Mouse (Mus musculus) embryonic facial prominence, embryonic 11.5 days (tissue): Measurements from ENCODE around the gene Ifit1. TPM values are rescaled to one million over a fixed set of nuclear protein-coding genes. Genes with fewer than 3 reads are reported as not detected.
A peak's percentile ranks its signal among the peaks of the same experiment; 100 is the strongest.
"Not testable (repeated sequence)": the region's sequence is repeated elsewhere in the genome, so short reads cannot be mapped to it uniquely, and the experiment has no call there.

ENCODE experiments used
- ATAC-seq: fragments of 200-750 bp; cut with Nextera tagmentation; replicated peaks from 2 replicates; pipeline ENCODE4 v1.8.0; 2017; ENCODE audit warnings: low read depth; ENCODE audit not compliant: insufficient number of reproducible peaks, low FRiP score, low TSS enrichment
- DNase-seq: peaks from one replicate; pipeline ENCODE4 v3.0.0-alpha.2; 2015; ENCODE audit warnings: low spot score
- H3K27ac ChIP-seq: fragments of 300-500 bp; sonication (generic); replicated peaks from 2 replicates; pipeline ENCODE4 v1.5.1; 2014; ENCODE audit warnings: mild to moderate bottlenecking, low read depth, low read length, control low read depth
- H3K27me3 ChIP-seq: fragments of 300-500 bp; sonication (generic); 2 replicates; pipeline ENCODE4 v1.6.1; 2014; ENCODE audit warnings: mild to moderate bottlenecking, low read length, moderate library complexity, mixed read lengths; ENCODE audit not compliant: control insufficient read depth, insufficient read depth
- H3K36me3 ChIP-seq: fragments of 300-500 bp; sonication (generic); replicated peaks from 2 replicates; pipeline ENCODE4 v1.6.1; 2014; ENCODE audit warnings: low read depth, mild to moderate bottlenecking, low read length, moderate library complexity, mixed read lengths; ENCODE audit not compliant: control insufficient read depth, insufficient read depth
- H3K4me1 ChIP-seq: fragments of 300-500 bp; sonication (generic); 2 replicates; pipeline ENCODE4 v1.6.1; 2014; ENCODE audit warnings: low read length, mixed read lengths; ENCODE audit not compliant: control insufficient read depth, insufficient read depth
- H3K4me2 ChIP-seq: fragments of 300-500 bp; sonication (generic); 2 replicates; pipeline ENCODE4 v1.6.1; 2014; ENCODE audit warnings: low read depth, mild to moderate bottlenecking, control low read depth, low read length, moderate library complexity
- H3K4me3 ChIP-seq: fragments of 300-500 bp; sonication (generic); 2 replicates; pipeline ENCODE4 v1.5.1; 2014; ENCODE audit warnings: low read depth, low read length, control low read depth
- H3K9ac ChIP-seq: fragments of 300-500 bp; sonication (generic); replicated peaks from 2 replicates; pipeline ENCODE4 v1.6.1; 2014; ENCODE audit warnings: mild to moderate bottlenecking, control low read depth, low read length
- H3K9me3 ChIP-seq: fragments of 300-500 bp; sonication (generic); replicated peaks from 2 replicates; pipeline ENCODE4 v1.6.1; 2016; ENCODE audit warnings: mild to moderate bottlenecking, low read length, inconsistent platforms, mixed read lengths; ENCODE audit not compliant: control insufficient read depth
- WGBS: fragments of 180-500 bp; shearing (Covaris S2); extraction: QIAGEN DNeasy Blood & Tissue Kit; methylation state at CpG from one replicate; pipeline ENCODE4 v1.1.7; 2014; 5-methylcytosine and 5-hydroxymethylcytosine counted together
- polyA plus RNA-seq: library from polyadenylated mRNA; unstranded; fragments of >200 nt; fragmentation: Nextera tagmentation; extraction: Ambion mirVana; gene quantifications from 2 replicates; pipeline ENCODE4 v1.2.1, GENCODE M21; 2014

Gene Ifit1
- polyA plus RNA-seq, 1 experiment from 2014 or later = 0.29 TPM

DNA sequence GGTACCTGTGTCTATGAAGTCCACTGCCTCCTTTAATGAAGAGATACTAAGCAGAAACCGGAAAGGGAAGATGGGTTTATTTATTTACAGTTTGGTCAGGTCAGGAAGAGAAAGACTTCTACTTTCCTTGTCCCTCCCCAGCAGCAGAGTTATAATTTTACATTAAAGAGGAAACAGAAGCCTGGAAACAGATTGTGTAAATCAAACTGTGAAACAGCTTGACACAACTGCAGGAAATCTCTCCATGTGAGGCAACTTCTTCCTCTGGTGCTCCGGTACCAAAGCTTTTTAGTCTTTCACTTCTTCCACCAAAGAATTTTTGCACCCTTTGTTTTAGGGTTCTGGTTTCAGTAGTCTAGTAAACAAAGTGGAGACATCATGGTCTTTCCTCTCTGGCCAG lies 7.2 kb upstream of the Ifit1 start:
- H3K4me2 ChIP-seq = no peak overlapping the region
- 82% methylated on average over 2 of the region's 2 CpGs for WGBS
- DNase-seq (no peak), ATAC-seq (no peak)
- no peaks in the 10 kb centered on the region for H3K27me3 ChIP-seq
- no peak overlapping the region for H3K27ac ChIP-seq
- H3K9me3 ChIP-seq = no peaks in the 10 kb centered on the region
- no peaks in the 10 kb centered on the region for H3K4me1 ChIP-seq
- no peak overlapping the region for H3K9ac ChIP-seq
- H3K36me3 ChIP-seq = no peaks in the 10 kb centered on the region
- no peak overlapping the region for H3K4me3 ChIP-seq

DNA sequence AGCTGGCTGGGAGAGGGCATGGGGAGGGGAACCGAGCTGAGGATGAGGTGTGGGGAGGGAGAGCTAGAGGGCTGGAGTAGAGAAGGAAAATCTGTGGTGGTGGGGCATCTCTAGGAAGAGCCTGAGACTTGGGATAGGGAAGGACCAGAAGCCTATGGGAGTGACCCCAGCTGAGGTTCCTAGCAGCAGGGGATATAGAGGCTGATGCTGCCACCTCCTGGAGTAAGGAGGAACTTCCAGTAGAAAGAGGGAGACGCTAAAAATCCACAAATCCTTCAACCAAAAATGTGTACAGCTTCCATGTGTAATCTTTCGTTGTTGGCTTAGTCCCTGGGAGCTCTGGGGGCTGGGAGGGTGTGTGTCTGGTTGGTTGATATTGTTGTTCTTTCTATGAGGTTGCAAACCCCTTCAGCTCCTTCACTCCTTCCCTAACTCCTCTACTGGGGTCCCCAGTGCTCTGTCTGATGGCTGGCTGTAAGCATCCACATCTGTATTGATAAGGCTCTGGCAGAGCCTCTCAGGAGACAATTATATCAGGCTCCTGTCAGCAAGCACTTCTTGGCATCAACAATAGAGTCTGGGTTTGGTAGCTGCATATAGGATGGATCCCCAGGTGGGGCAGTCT lies 3.6 kb upstream of the Ifit1 start:
- H3K9ac ChIP-seq = no peak overlapping the region
- ATAC-seq = no peak
- DNase-seq = peak; percentile 75
- no peaks in the 10 kb centered on the region for H3K27me3 ChIP-seq
- H3K27ac ChIP-seq = no peak overlapping the region
- 21% methylated on average over 3 of the region's 3 CpGs for WGBS
- H3K4me1 ChIP-seq = no peaks in the 10 kb centered on the region
- H3K4me3 ChIP-seq = no peak overlapping the region
- H3K4me2 ChIP-seq = no peak overlapping the region
- H3K36me3 ChIP-seq = no peaks in the 10 kb centered on the region
- H3K9me3 ChIP-seq = no peaks in the 10 kb centered on the region

DNA sequence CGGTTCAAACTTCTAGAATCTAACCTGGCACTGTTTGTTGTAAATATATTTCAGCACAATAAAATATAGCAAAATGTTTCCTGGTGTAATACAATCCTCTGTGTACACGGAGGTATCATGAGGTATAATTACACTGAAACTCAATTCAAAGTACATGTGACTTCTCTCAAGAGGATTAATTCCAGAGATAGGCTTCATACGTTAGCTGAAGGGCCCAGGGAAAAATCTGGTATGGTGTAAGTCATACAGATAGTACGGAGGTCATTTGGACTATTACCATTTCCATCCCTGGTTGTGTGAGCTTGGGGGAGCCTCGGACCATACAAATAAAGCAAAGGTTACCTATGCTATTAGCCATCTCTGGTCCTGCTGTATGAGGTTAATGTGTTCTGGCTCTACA lies 1.9 kb downstream of the Ifit1 start:
- 76% methylated on average over 5 of the region's 5 CpGs for WGBS
- Histone ChIP-seq H3K27ac (no peak overlapping the region), H3K4me2 (no peak overlapping the region), H3K9me3 (no peaks in the 10 kb centered on the region), H3K9ac (no peak overlapping the region), H3K36me3 (no peaks in the 10 kb centered on the region), H3K27me3 (no peaks in the 10 kb centered on the region), H3K4me3 (no peak overlapping the region), H3K4me1 (no peaks in the 10 kb centered on the region)
- ATAC-seq (no peak), DNase-seq (no peak)

DNA sequence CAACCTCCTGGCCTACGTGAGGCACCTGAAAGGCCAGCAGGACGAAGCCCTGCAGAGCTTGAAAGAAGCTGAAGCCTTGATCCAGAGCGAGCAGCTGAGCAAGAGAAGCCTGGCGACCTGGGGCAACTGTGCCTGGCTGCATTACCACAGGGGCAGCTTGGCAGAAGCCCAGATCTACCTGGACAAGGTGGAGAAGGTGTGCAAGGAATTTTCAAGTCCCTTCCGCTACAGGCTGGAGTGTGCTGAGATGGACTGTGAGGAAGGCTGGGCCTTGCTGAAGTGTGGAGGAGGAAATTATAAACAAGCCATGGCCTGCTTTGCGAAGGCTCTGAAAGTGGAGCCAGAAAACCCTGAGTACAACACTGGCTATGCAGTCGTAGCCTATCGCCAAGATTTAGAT lies 7.0 kb downstream of the Ifit1 start:
- not testable (repeated sequence) for H3K9ac ChIP-seq, H3K4me3 ChIP-seq, H3K4me1 ChIP-seq, H3K9me3 ChIP-seq, H3K27me3 ChIP-seq, DNase-seq, H3K4me2 ChIP-seq, H3K27ac ChIP-seq, H3K36me3 ChIP-seq, ATAC-seq
- WGBS = 81% methylated on average over 7 of the region's 8 CpGs

DNA sequence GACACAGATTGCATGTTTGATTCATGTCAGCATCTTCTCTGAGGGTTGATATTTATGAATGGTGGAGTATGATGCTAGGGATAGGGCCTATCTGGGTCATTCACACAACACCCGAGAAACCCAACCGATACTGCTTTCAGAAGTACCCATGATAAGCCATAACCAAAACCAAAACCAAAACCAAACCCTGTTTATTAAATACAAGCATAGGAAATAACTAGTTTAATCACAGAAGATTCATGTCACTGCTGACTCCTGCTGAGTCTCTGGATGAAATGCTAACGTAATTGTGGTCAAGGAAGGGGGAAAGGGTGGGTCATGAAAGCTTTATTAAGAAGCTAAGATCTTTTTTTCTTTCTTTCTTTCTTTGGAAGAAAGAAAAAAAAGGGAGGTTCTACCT lies 9.6 kb downstream of the Ifit1 start:
- H3K36me3 ChIP-seq = no peaks in the 10 kb centered on the region
- no peaks in the 10 kb centered on the region for H3K27me3 ChIP-seq
- H3K9ac ChIP-seq = no peak overlapping the region
- no peaks in the 10 kb centered on the region for H3K9me3 ChIP-seq
- H3K27ac ChIP-seq = no peak overlapping the region
- H3K4me3 ChIP-seq = no peak overlapping the region
- ATAC-seq (no peak), DNase-seq (no peak)
- H3K4me1 ChIP-seq = no peaks in the 10 kb centered on the region
- WGBS = 89% methylated on average over 3 of the region's 3 CpGs
- H3K4me2 ChIP-seq = no peak overlapping the region

GRCm38 (mm10) chr19:34650997-34651396 lies 10.3 kb downstream of the Ifit1 start:
- Histone ChIP-seq H3K9ac (no peak overlapping the region), H3K4me1 (no peaks in the 10 kb centered on the region), H3K27ac (no peak overlapping the region), H3K4me2 (no peak overlapping the region), H3K27me3 (no peaks in the 10 kb centered on the region), H3K36me3 (no peaks in the 10 kb centered on the region), H3K4me3 (no peak overlapping the region), H3K9me3 (no peaks in the 10 kb centered on the region)
- DNase-seq (no peak), ATAC-seq (no peak)
- WGBS = 87% methylated on average over 6 of the region's 6 CpGs

DNA sequence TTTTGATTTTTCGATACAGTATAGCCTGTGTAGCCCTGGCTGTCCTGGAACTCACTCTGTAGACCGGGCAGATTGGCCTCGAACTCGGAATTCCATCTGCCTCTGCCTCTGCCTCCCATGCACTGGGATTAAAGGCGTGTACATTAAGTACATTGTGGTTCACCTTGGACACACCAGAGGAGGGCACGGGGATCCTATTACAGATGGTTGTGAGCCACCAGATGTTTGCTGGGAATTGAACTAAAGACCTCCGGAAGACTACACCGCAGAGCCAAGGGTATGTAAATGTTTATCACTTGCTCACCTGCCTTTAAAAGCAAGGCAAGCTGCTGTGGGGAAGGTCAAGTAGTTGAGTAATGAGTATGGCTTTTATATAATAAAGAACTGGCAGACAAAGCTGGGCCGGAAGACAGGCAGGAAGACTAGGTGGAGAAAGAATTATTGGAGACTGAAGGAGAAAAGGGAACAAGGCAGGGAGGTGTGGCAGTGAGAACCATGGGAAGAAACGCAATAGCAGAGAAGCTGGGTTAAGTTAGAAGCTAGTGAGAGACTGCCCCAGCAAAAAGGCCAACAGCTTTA lies 14.6 kb downstream of the Ifit1 start:
- DNase-seq (no peak), ATAC-seq (no peak)
- no peak overlapping the region for H3K9ac ChIP-seq
- H3K27ac ChIP-seq = no peak overlapping the region
- H3K9me3 ChIP-seq = no peaks in the 10 kb centered on the region
- no peak overlapping the region for H3K4me2 ChIP-seq
- H3K27me3 ChIP-seq = no peaks in the 10 kb centered on the region
- H3K4me1 ChIP-seq = no peaks in the 10 kb centered on the region
- H3K4me3 ChIP-seq = no peak overlapping the region
- H3K36me3 ChIP-seq = no peaks in the 10 kb centered on the region
- WGBS = 83% methylated on average over 10 of the region's 10 CpGs

GRCm38 (mm10) chr19:34656511-34657298 lies 16.0 kb downstream of the Ifit1 start:
- 27% methylated on average over 2 of the region's 2 CpGs for WGBS
- Histone ChIP-seq H3K36me3 (no peaks in the 10 kb centered on the region), H3K4me3 (no peak overlapping the region), H3K27ac (no peak overlapping the region), H3K27me3 (no peaks in the 10 kb centered on the region), H3K4me1 (no peaks in the 10 kb centered on the region), H3K9me3 (no peaks in the 10 kb centered on the region), H3K9ac (no peak overlapping the region), H3K4me2 (no peak overlapping the region)
- DNase-seq = no peak
- no peak; the same call in 1 of the 2 replicates for ATAC-seq
